ENCODE assay signal across 25 mouse cellular contexts in genomic region chr12:5182165-5182564, GRCm38 (mm10).
DNase-seq lines count a peak whose midpoint lies in the region; ATAC-seq and TF ChIP-seq lines count a peak whose summit lies in the region.
"Had no signal": no experiment of that assay in that cellular context is flagged by ENCODE, and none has a peak within 500 bp of the region (broad histone marks: within the 10 kb centered on the region; RNA-seq: fewer than 3 reads in every experiment).

No protein-coding gene starts in this region.

- TF ChIP-seq CTCF in olfactory bulb, adult 2 months (IDR thresholded peaks at IDR 0.05; ENCODE audit: insufficient read depth, low read depth, low read length), result no peak

- no peaks in the 10 kb centered on the region for H3K36me3 ChIP-seq in hindbrain, embryonic 12.5 days
- H3K36me3 ChIP-seq in hindbrain, embryonic 16.5 days (ENCODE audit: control insufficient read depth, insufficient read depth, low read length), result no peaks in the 10 kb centered on the region
- H3K36me3 ChIP-seq: embryonic facial prominence, embryonic 13.5 days; forebrain, embryonic 15.5 days; G1E; liver, embryonic 12.5 days; stomach, embryonic 15.5 days had no signal

- H3K9me3 ChIP-seq in hindbrain, embryonic 12.5 days (replicated peaks), result no peaks in the 10 kb centered on the region
- H3K9me3 ChIP-seq in hindbrain, embryonic 16.5 days (ENCODE audit: control insufficient read depth, low read length), result no peaks in the 10 kb centered on the region
- H3K9me3 ChIP-seq: embryonic facial prominence, embryonic 13.5 days; forebrain, embryonic 15.5 days; liver, embryonic 12.5 days; stomach, embryonic 15.5 days had no signal

- H3K9ac ChIP-seq in hindbrain, embryonic 12.5 days, result no peak overlapping the region
- H3K9ac ChIP-seq in hindbrain, embryonic 16.5 days (ENCODE audit: low read depth, low read length), result no peak overlapping the region
- H3K9ac ChIP-seq: embryonic facial prominence, embryonic 13.5 days; forebrain, embryonic 15.5 days; liver, embryonic 12.5 days; lung, embryonic 14.5 days; stomach, embryonic 15.5 days had no signal

- H3K4me3 ChIP-seq in hindbrain, embryonic 12.5 days, result no peak overlapping the region
- no peak overlapping the region for H3K4me3 ChIP-seq in hindbrain, embryonic 16.5 days (ENCODE audit: low read length)
- H3K4me3 ChIP-seq in olfactory bulb, adult 2 months (ENCODE audit: insufficient read depth, low read depth, low read length), result no peak overlapping the region
- H3K4me3 ChIP-seq: embryonic facial prominence, embryonic 13.5 days; forebrain, embryonic 15.5 days; liver, embryonic 12.5 days; stomach, embryonic 15.5 days had no signal

- H3K27ac ChIP-seq in hindbrain, embryonic 12.5 days, result no peak overlapping the region
- no peak overlapping the region for H3K27ac ChIP-seq in hindbrain, embryonic 16.5 days (ENCODE audit: low read depth, low read length)
- peak overlapping the region; percentile 86 for H3K27ac ChIP-seq in olfactory bulb, adult 2 months (ENCODE audit: insufficient read depth, low read depth, low read length)
- H3K27ac ChIP-seq: embryonic facial prominence, embryonic 13.5 days; forebrain, embryonic 15.5 days; liver, embryonic 12.5 days; stomach, embryonic 15.5 days had no signal

- H3K27me3 ChIP-seq in hindbrain, embryonic 12.5 days, result no peaks in the 10 kb centered on the region
- H3K27me3 ChIP-seq in hindbrain, embryonic 16.5 days (replicated peaks; ENCODE audit: control insufficient read depth, insufficient read depth, low read length), result no peaks in the 10 kb centered on the region
- H3K27me3 ChIP-seq: embryonic facial prominence, embryonic 13.5 days; forebrain, embryonic 15.5 days; liver, embryonic 12.5 days; stomach, embryonic 15.5 days had no signal

- ATAC-seq in hindbrain, embryonic 12.5 days (ENCODE audit: low FRiP score), result 0 out of 2 replicates have a peak, but pooled peaks have one; percentile 9
- ATAC-seq in hindbrain, embryonic 16.5 days, result no peak
- ATAC-seq: CD4-positive, CD25-positive, alpha-beta regulatory T cell, adult 4 months; forebrain, embryonic 15.5 days; inflammation-experienced regulatory T-cells, adult 6 months; liver, embryonic 12.5 days had no signal

- peaks cover 22% of the 10 kb centered on the region for H3K4me1 ChIP-seq in hindbrain, embryonic 12.5 days
- peaks cover 7% of the 10 kb centered on the region for H3K4me1 ChIP-seq in hindbrain, embryonic 16.5 days (ENCODE audit: control insufficient read depth, insufficient read depth, low read depth, low read length)
- peaks cover 22% of the 10 kb centered on the region for H3K4me1 ChIP-seq in olfactory bulb, adult 2 months (ENCODE audit: control insufficient read depth, insufficient read depth, low read length)
- H3K4me1 ChIP-seq: liver, embryonic 12.5 days had no signal

- peak; percentile 69 to 85 for DNase-seq in adrenal gland, adult (ENCODE audit: inconsistent age in 2 of 2, low spot score in 1 of 2)
- no peak for DNase-seq in adrenal gland, adult 18-20 months (ENCODE audit: low spot score in 2 of 2)
- DNase-seq in right cerebral cortex, adult 2 months (ENCODE audit: low spot score in 2 of 2), result peak; percentile 59 to 68
- no peak for DNase-seq in right cerebral cortex, postnatal 10 days (ENCODE audit: low spot score in 2 of 2)
- DNase-seq in adipocyte (ENCODE audit: low spot score), result no peak
- DNase-seq: cerebellum, adult 8-10 months; heart, postnatal 14 days; kidney, adult 2 months; kidney, postnatal 25 days; layer of hippocampus, adult 9-11 months; lung, embryonic 14.5 days; lung, postnatal 4 days; right cerebral cortex, postnatal 25 days; thymus, adult 18-20 months had no signal

- no peak overlapping the region for H3K4me2 ChIP-seq in hindbrain, embryonic 12.5 days (replicated peaks)
- H3K4me2 ChIP-seq in hindbrain, embryonic 16.5 days (ENCODE audit: low read length), result no peak overlapping the region
- H3K4me2 ChIP-seq: embryonic facial prominence, embryonic 13.5 days; forebrain, embryonic 15.5 days; heart, embryonic 11.5 days; liver, embryonic 12.5 days; lung, embryonic 14.5 days; stomach, embryonic 15.5 days had no signal

- WGBS in hindbrain, embryonic 12.5 days, result 76% methylated on average over 4 of the region's 4 CpGs
- 76% methylated on average over 4 of the region's 4 CpGs for WGBS in hindbrain, embryonic 16.5 days
- 29% methylated on average over 4 of the region's 4 CpGs for WGBS in olfactory bulb, adult 2 months

- no peak for TF ChIP-seq POLR2A in olfactory bulb, adult 2 months (IDR thresholded peaks at IDR 0.05; ENCODE audit: insufficient read depth, low read depth, low read length)

Comparison
In these comparisons a context has a peak if more than half of its experiments do, and no peak if none do; other contexts are left out.
1. DNase-seq: peak in adrenal gland, adult (2 of 2) and right cerebral cortex, adult 2 months (2 of 2); none in adrenal gland, adult 18-20 months (0 of 2), right cerebral cortex, postnatal 10 days (0 of 2) and adipocyte (single experiment).